Mouse (Mus musculus) mouse embryonic stem cell (cell line): ENCODE data around the gene Fgf5.

Experiments used
- in situ Hi-C, 2 experiments: fragments of 300-500 bp; cut with MboI; formaldehyde crosslinking; loops; 1 replicate in 1 of 2; 3 replicates in 1 of 2; pipeline ENCODE4 v1.14.3; 2019 to 2020; ENCODE audit warnings: low sequenced_read_pairs in 2 of 2, low pct_unique_long_range_greater_than_20kb in 1 of 2, mixed read lengths in 1 of 2; ENCODE audit not compliant: unreplicated experiment in 1 of 2

Fgf5 gene

GRCm38 (mm10) chr5:98292388-98293048 lies 38.5 kb downstream of the Fgf5 start:
- in situ Hi-C loops = no loop called here

GRCm38 (mm10) chr5:98293049-98293715 lies 39.2 kb downstream of the Fgf5 start:
- in situ Hi-C loops = no loop called here

GRCm38 (mm10) chr5:98300079-98300478 lies 46.1 kb downstream of the Fgf5 start:
- in situ Hi-C loops = no loop called here

GRCm38 (mm10) chr5:98305673-98306072 lies 51.7 kb downstream of the Fgf5 start:
- in situ Hi-C loops = no loop called here

- in situ Hi-C loops = no loop called here
Observed at GRCm38 (mm10) chr5:98306528-98306927, 52.5 kb downstream of the Fgf5 start.

- in situ Hi-C loops = loop anchor here in 1 of 2 experiments (25.0 kb wide), 2 partner anchors 536 to 1214 kb away; partner anchors contain the start of genes Bmp3 and Paqr3
Observed at GRCm38 (mm10) chr5:98326625-98327024, 72.6 kb downstream of the Fgf5 start.
